Mouse (Mus musculus) lung, adult 2 months (tissue): Measurements from ENCODE around the gene Ephb3. TPM values are rescaled to one million over a fixed set of nuclear protein-coding genes. Genes with fewer than 3 reads are reported as not detected.

Source experiments
- DNase-seq: peaks from one replicate; pipeline ENCODE4 v3.0.0; 2022
- H3K4me1 ChIP-seq: fragments of 200-500 bp; 2 replicates; pipeline ENCODE4 v1.6.1; 2011; ENCODE audit warnings: low read length; ENCODE audit not compliant: control insufficient read depth, insufficient read depth
- H3K4me3 ChIP-seq: fragments of 200-500 bp; replicated peaks from 2 replicates; pipeline ENCODE3; 2011; ENCODE audit warnings: low read depth, mild to moderate bottlenecking, control low read depth, low read length; ENCODE audit errors: extremely low read depth
- CTCF ChIP-seq: fragments of 200-500 bp; IDR thresholded peaks from 2 replicates; pipeline ENCODE4 v1.5.1; 2011; ENCODE audit warnings: mild to moderate bottlenecking, low read length, control low read depth; ENCODE audit not compliant: insufficient read depth
- POLR2A ChIP-seq: fragments of 200-500 bp; IDR thresholded peaks from 2 replicates; pipeline ENCODE4 v1.6.1; 2011; ENCODE audit warnings: low read depth, mild to moderate bottlenecking, control low read depth, low read length, borderline replicate concordance; ENCODE audit errors: extremely low read depth
- WGBS: fragments of 180-500 bp; shearing (Covaris S2); methylation state at CpG from one replicate; pipeline ENCODE4 v1.1.7; 2018; 5-methylcytosine and 5-hydroxymethylcytosine counted together
- polyA plus RNA-seq: library from polyadenylated mRNA; depleted of rRNA; stranded (reverse); fragments of >200 nt; gene quantifications from 2 replicates; pipeline ENCODE4 v1.2.3, GENCODE M21; 2012; rRNA removed

Gene Ephb3
- polyA plus RNA-seq, 1 experiment, result 50.5 TPM

- TF ChIP-seq CTCF (no peak), POLR2A (no peak)
- DNase-seq, result no peak
- Histone ChIP-seq H3K4me1 (peaks cover 2% of the 10 kb centered on the region; the same call in 1 of the 2 replicates), H3K4me3 (no peak overlapping the region)
- WGBS, result 61% methylated on average over 11 of the region's 11 CpGs
Observed at GRCm38 (mm10) chr16:21252401-21252955, 47.9 kb downstream of the Ephb3 start.

GRCm38 (mm10) chr16:21255574-21256304, 51.2 kb downstream of the Ephb3 start:
- no peak overlapping the region for H3K4me3 ChIP-seq
- WGBS, result 67% methylated on average over 11 of the region's 11 CpGs
- TF ChIP-seq CTCF (no peak), POLR2A (no peak)
- no peak for DNase-seq
- no peaks in the 10 kb centered on the region for H3K4me1 ChIP-seq

GRCm38 (mm10) chr16:21256514-21257305, 52.2 kb downstream of the Ephb3 start:
- no peak for TF ChIP-seq CTCF
- no peak for TF ChIP-seq POLR2A
- no peak overlapping the region for H3K4me3 ChIP-seq
- no peak for DNase-seq
- no peaks in the 10 kb centered on the region for H3K4me1 ChIP-seq
- WGBS, result 76% methylated on average over 12 of the region's 12 CpGs

- 88% methylated on average over 7 of the region's 7 CpGs for WGBS
- H3K4me1 ChIP-seq, result no peaks in the 10 kb centered on the region
- DNase-seq, result no peak
- TF ChIP-seq CTCF, result no peak
- TF ChIP-seq POLR2A, result no peak
- H3K4me3 ChIP-seq, result no peak overlapping the region
Observed at GRCm38 (mm10) chr16:21265417-21265816, 60.9 kb downstream of the Ephb3 start.

- Histone ChIP-seq H3K4me1 (no peaks in the 10 kb centered on the region), H3K4me3 (no peak overlapping the region)
- TF ChIP-seq POLR2A (no peak), CTCF (no peak)
- 59% methylated on average over 8 of the region's 8 CpGs for WGBS
- DNase-seq, result no peak
Observed at GRCm38 (mm10) chr16:21269775-21270174, 65.2 kb downstream of the Ephb3 start.

GRCm38 (mm10) chr16:21271773-21272247, 67.3 kb downstream of the Ephb3 start:
- 55% methylated on average over 6 of the region's 6 CpGs for WGBS
- no peak overlapping the region for H3K4me3 ChIP-seq
- no peak for DNase-seq
- TF ChIP-seq CTCF (no peak), POLR2A (no peak)
- H3K4me1 ChIP-seq, result no peaks in the 10 kb centered on the region

- Histone ChIP-seq H3K4me1 (no peaks in the 10 kb centered on the region), H3K4me3 (no peak overlapping the region)
- 52% methylated on average over 4 of the region's 4 CpGs for WGBS
- TF ChIP-seq POLR2A (no peak), CTCF (no peak)
- no peak for DNase-seq
Observed at GRCm38 (mm10) chr16:21272748-21273147, 68.2 kb downstream of the Ephb3 start.

Other genes with a start within 250 kb of the Ephb3 start
- gene Teddm3, start 50.8 kb upstream of the Ephb3 start, polyA plus RNA-seq, result 27.9 TPM in 1 of 2 replicates, not detected in the other
- 13.5 and 13.9 TPM in 2 replicates for gene Vps8, start 218.4 kb downstream of the Ephb3 start, polyA plus RNA-seq